ENCODE assay signal across 27 mouse cellular contexts in the genomic region with DNA sequence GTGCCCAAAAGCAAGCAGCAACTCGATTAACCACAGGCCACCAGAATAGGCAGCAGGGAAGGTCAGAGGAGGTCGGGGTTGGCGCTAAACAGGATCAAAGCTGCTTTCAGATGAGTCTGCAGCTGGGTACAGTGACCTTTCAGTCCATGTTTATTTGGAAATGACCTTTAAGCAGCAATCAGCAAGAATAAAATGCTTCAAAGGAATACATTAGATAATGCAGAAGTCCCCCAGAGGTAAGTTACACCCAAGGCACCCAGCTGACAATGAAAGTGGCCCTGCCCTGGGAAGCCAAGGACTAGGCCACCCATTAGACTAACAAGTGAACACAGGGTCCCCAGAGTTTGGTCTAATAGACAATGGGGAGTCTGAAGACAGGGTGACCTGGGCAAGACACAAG. TPM values are rescaled to one million over a fixed set of nuclear protein-coding genes. Genes with fewer than 3 reads are reported as not detected.
A peak's percentile ranks its signal among the peaks of the same experiment; 100 is the strongest.
DNase-seq lines count a peak whose midpoint lies in the region; ATAC-seq and TF ChIP-seq lines count a peak whose summit lies in the region.
"Had no signal": no experiment of that assay in that cellular context is flagged by ENCODE, and none has a peak within 500 bp of the region (broad histone marks: within the 10 kb centered on the region; RNA-seq: fewer than 3 reads in every experiment).

No protein-coding gene starts in this region.

- no peak overlapping the region for H3K9ac ChIP-seq in hindbrain, postnatal 0 days (replicated peaks; ENCODE audit: low read length)
- H3K9ac ChIP-seq: forebrain, embryonic 13.5 days; forebrain, postnatal 0 days; hindbrain, embryonic 13.5 days had no signal

- WGBS in hindbrain, embryonic 10.5 days: 49% methylated on average over 3 of the region's 3 CpGs
- WGBS in hindbrain, postnatal 0 days: 49% methylated on average over 3 of the region's 3 CpGs

- H3K4me1 ChIP-seq in hindbrain, embryonic 10.5 days (replicated peaks): peaks cover 28% of the 10 kb centered on the region
- no peaks in the 10 kb centered on the region for H3K4me1 ChIP-seq in hindbrain, postnatal 0 days (ENCODE audit: insufficient read depth, low read length)

- DNase-seq in adrenal gland, adult 2 months: peak; percentile 33
- no peak for DNase-seq in adrenal gland, adult 18-20 months (ENCODE audit: low spot score in 2 of 2)
- no peak for DNase-seq in hindbrain, embryonic 10.5 days (ENCODE audit: low spot score)
- DNase-seq in hindbrain, postnatal 0 days (ENCODE audit: low spot score): no peak
- DNase-seq in ES-CJ7 (ENCODE audit: low read depth, low spot score): peak; percentile 76
- peak; percentile 83 for DNase-seq in ZHBTc4 (ENCODE audit: low read depth, low spot score)
- DNase-seq in right cerebral cortex, postnatal 14 days: no peak
- DNase-seq: B cell, adult 2 months; cerebellum, adult 18-20 months; cerebellum, adult 9-10 months; cerebellum, postnatal 14 days; forebrain, postnatal 0 days; gastrocnemius, adult 2 months; gastrocnemius, postnatal 14 days; heart, adult 11 months; kidney, adult 18-20 months had no signal

- no peak for ATAC-seq in hindbrain, postnatal 0 days
- ATAC-seq: forebrain, embryonic 13.5 days; forebrain, postnatal 0 days; hindbrain, embryonic 16.5 days; inflammation-experienced regulatory T-cells, adult 6 months; intestine, embryonic 16.5 days had no signal

- peak overlapping the region; percentile 35 for H3K27ac ChIP-seq in hindbrain, embryonic 10.5 days
- no peak overlapping the region for H3K27ac ChIP-seq in hindbrain, postnatal 0 days
- H3K27ac ChIP-seq: forebrain, embryonic 10.5 days; forebrain, embryonic 13.5 days; gastrocnemius, adult 2 months; hindbrain, embryonic 13.5 days had no signal

- no peak overlapping the region for H3K4me2 ChIP-seq in hindbrain, postnatal 0 days (ENCODE audit: low read depth, low read length)
- H3K4me2 ChIP-seq: forebrain, embryonic 13.5 days; heart, embryonic 11.5 days; hindbrain, embryonic 13.5 days had no signal

- H3K36me3 ChIP-seq in hindbrain, embryonic 10.5 days: no peaks in the 10 kb centered on the region
- no peaks in the 10 kb centered on the region for H3K36me3 ChIP-seq in hindbrain, postnatal 0 days (ENCODE audit: insufficient read depth, low read length)
- H3K36me3 ChIP-seq: forebrain, embryonic 10.5 days; hindbrain, embryonic 13.5 days had no signal

- no peak overlapping the region for H3K4me3 ChIP-seq in hindbrain, embryonic 10.5 days
- H3K4me3 ChIP-seq in hindbrain, postnatal 0 days (ENCODE audit: low read length): no peak overlapping the region
- H3K4me3 ChIP-seq: forebrain, embryonic 10.5 days; forebrain, embryonic 13.5 days; gastrocnemius, adult 2 months; hindbrain, embryonic 13.5 days had no signal

- H3K27me3 ChIP-seq in hindbrain, embryonic 10.5 days (ENCODE audit: insufficient read depth, poor library complexity, severe bottlenecking): no peaks in the 10 kb centered on the region
- no peaks in the 10 kb centered on the region for H3K27me3 ChIP-seq in hindbrain, postnatal 0 days (ENCODE audit: insufficient read depth, low read length)
- H3K27me3 ChIP-seq: CH12.LX; forebrain, embryonic 13.5 days; hindbrain, embryonic 13.5 days had no signal

- H3K9me3 ChIP-seq in hindbrain, embryonic 10.5 days: no peaks in the 10 kb centered on the region
- no peaks in the 10 kb centered on the region for H3K9me3 ChIP-seq in hindbrain, postnatal 0 days (ENCODE audit: low read length)
- H3K9me3 ChIP-seq: forebrain, embryonic 10.5 days; forebrain, embryonic 13.5 days; hindbrain, embryonic 13.5 days had no signal

- TF ChIP-seq CTCF in hindbrain, postnatal 0 days (IDR thresholded peaks at IDR 0.05; ENCODE audit: low read depth): no peak

RNA-seq across cellular contexts. Expression of gene Sstr2, which starts 30.2 kb away (rescaled TPM):
- total RNA-seq in adrenal gland, adult 2 months (2021): 1 to 10 TPM; 3.2 to 4.7 TPM
- 2.4 and 2.5 TPM in 2 replicates for polyA plus RNA-seq in adrenal gland, adult 2 months (2012; rRNA removed)
- 1 to 10 TPM; 2.4 to 7.0 TPM for total RNA-seq in adrenal gland, adult 18-20 months (2021)
- 18.7 and 30.4 TPM in 2 replicates for polyA plus RNA-seq in hindbrain, embryonic 10.5 days (2016; fragmentation: Nextera tagmentation; extraction: Ambion mirVana)
- total RNA-seq in hindbrain, postnatal 0 days (2014; rRNA removed): 58.9 and 94.0 TPM in 2 replicates
- 32.4 and 37.6 TPM in 2 replicates for polyA plus RNA-seq in hindbrain, postnatal 0 days (2015; fragmentation: Nextera tagmentation; extraction: Ambion mirVana)
- total RNA-seq: CH12.LX; gastrocnemius, adult 2 months; gastrocnemius, postnatal 14 days; heart, adult 8-10 months; heart, postnatal 25 days had no signal
- polyA plus RNA-seq: heart, postnatal 0 days had no signal

Comparison
In these comparisons a context has a peak if more than half of its experiments do, and no peak if none do; other contexts are left out.
1. DNase-seq: peak in adrenal gland, adult 2 months (single experiment), ES-CJ7 (single experiment) and ZHBTc4 (single experiment); none in adrenal gland, adult 18-20 months (0 of 2), hindbrain, embryonic 10.5 days (single experiment), hindbrain, postnatal 0 days (single experiment) and right cerebral cortex, postnatal 14 days (single experiment).